Mouse (Mus musculus) C2C12 (cell line): ENCODE measurements around the gene Stat6.

Experiments used
- CEBPB ChIP-seq: IDR thresholded peaks from one replicate; pipeline ENCODE4 v1.6.1; 2011; ENCODE audit warnings: low read depth, mild to moderate bottlenecking, control low read depth, moderate library complexity
- CTCF ChIP-seq: IDR thresholded peaks from one replicate; pipeline ENCODE4 v1.5.1; 2011; ENCODE audit not compliant: control insufficient read depth, insufficient read depth, insufficient read length
- MAX ChIP-seq: IDR thresholded peaks from one replicate; pipeline ENCODE4 v1.6.1; 2011; ENCODE audit warnings: mild to moderate bottlenecking, control low read depth
- MYOD1 ChIP-seq: IDR thresholded peaks from one replicate; pipeline ENCODE4 v1.6.1; 2011; ENCODE audit warnings: low read depth; ENCODE audit not compliant: control insufficient read depth, insufficient read length
- MYOG ChIP-seq: IDR thresholded peaks from one replicate; pipeline ENCODE4 v1.6.1; 2011; ENCODE audit not compliant: control insufficient read depth, insufficient read length; ENCODE audit errors: extremely low read depth
- USF1 ChIP-seq: IDR thresholded peaks from one replicate; pipeline ENCODE4 v1.6.1; 2011; ENCODE audit warnings: low read depth, mild to moderate bottlenecking, control low read depth, moderate library complexity

DNA sequence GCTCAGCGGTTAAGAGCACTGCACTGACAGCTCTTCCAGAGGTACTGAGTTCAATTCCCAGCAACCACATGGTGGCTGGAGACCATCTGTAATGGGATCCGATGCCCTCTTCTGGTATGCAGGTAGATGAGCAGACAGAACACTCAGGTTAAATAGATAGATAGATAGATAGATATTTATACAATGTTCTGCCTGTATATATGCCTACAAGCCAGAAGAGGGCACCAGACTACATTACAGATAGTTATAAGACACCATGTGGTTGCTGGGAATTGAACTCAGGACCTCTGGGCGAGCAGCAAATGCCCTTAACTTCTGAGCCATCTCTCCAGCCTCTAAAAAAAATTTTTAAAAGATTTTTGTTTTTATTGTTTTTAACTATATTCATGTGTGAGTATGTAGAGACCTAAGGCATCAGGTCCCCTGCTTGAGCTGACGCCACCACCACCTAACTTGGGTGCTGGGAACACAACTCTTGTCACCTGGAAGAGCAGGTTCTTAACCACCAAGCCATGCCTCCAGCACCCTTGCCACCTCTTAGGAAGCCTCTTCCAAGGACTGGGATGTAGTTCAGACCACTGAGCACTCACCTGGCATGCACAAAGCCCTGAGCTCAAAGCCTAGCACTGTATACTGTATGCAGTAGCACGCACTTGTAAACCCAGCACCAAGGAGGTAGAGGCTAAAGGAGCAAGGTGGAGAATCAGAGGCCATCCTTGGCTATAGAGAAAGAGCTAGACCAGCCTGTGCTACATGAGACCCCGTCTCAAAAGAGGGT is 19.2 kb upstream of the Stat6 start:
- TF ChIP-seq CTCF, result no peak
- TF ChIP-seq USF1, result no peak
- no peak for TF ChIP-seq MYOD1
- TF ChIP-seq MAX, result no peak
- no peak for TF ChIP-seq CEBPB
- no peak for TF ChIP-seq MYOG
